Mouse (Mus musculus) CH12.LX (cell line): ENCODE results near the gene Fer.

ENCODE experiments used
- CHD1 ChIP-seq: IDR thresholded peaks from 2 replicates; pipeline ENCODE4 v1.6.1; 2012; ENCODE audit warnings: low read depth, low read length, improper control_type of control experiment, inconsistent platforms
- CTCF ChIP-seq, 2 experiments: IDR thresholded peaks in 1 of 2; conservative IDR thresholded peaks in 1 of 2; 2 replicates each; pipeline ENCODE4 v1.5.1; 2011 to 2012; ENCODE audit warnings: low read depth in 2 of 2, low read length in 2 of 2, improper control_type of control experiment in 1 of 2, inconsistent platforms in 1 of 2, mild to moderate bottlenecking in 1 of 2, moderate library complexity in 1 of 2
- ELF1 ChIP-seq: IDR thresholded peaks from 2 replicates; pipeline ENCODE4 v1.6.1; 2014; ENCODE audit warnings: low read depth, mild to moderate bottlenecking, inconsistent platforms, low read length, improper control_type of control experiment
- EP300 ChIP-seq: IDR thresholded peaks from 2 replicates; pipeline ENCODE4 v1.6.1; 2011; ENCODE audit warnings: low read length, improper control_type of control experiment
- ETS1 ChIP-seq: conservative IDR thresholded peaks from 2 replicates; pipeline ENCODE4 v1.6.1; 2012; ENCODE audit warnings: low read depth, mild to moderate bottlenecking, inconsistent platforms, low read length, improper control_type of control experiment, moderate library complexity
- MAX ChIP-seq: IDR thresholded peaks from 2 replicates; pipeline ENCODE4 v1.6.1; 2011; ENCODE audit warnings: low read length, improper control_type of control experiment
- PAX5 ChIP-seq: IDR thresholded peaks from 2 replicates; pipeline ENCODE4 v1.6.1; 2012; ENCODE audit warnings: low read length, inconsistent platforms, mixed read lengths
- POLR2A ChIP-seq: IDR thresholded peaks from 2 replicates; pipeline ENCODE4 v1.6.1; 2011; ENCODE audit warnings: low read depth, mild to moderate bottlenecking, improper control_type of control experiment, low read length
- POLR2AphosphoS2 ChIP-seq: IDR thresholded peaks from 2 replicates; pipeline ENCODE4 v1.6.1; 2011; ENCODE audit warnings: low read depth, low read length, improper control_type of control experiment
- SIN3A ChIP-seq: IDR thresholded peaks from 2 replicates; pipeline ENCODE4 v1.6.1; 2012; ENCODE audit warnings: low read length, improper control_type of control experiment, inconsistent platforms
- TCF12 ChIP-seq: IDR thresholded peaks from 2 replicates; pipeline ENCODE4 v1.6.1; 2014; ENCODE audit warnings: low read depth, mild to moderate bottlenecking, inconsistent platforms, low read length, improper control_type of control experiment
- UBTF ChIP-seq: IDR thresholded peaks from 2 replicates; pipeline ENCODE4 v1.6.1; 2012; ENCODE audit warnings: low read depth, mild to moderate bottlenecking, inconsistent platforms, low read length, improper control_type of control experiment, moderate library complexity
- USF1 ChIP-seq: IDR thresholded peaks from 2 replicates; pipeline ENCODE4 v1.6.1; 2014; ENCODE audit warnings: low read depth, mild to moderate bottlenecking, inconsistent platforms, low read length, improper control_type of control experiment

DNA sequence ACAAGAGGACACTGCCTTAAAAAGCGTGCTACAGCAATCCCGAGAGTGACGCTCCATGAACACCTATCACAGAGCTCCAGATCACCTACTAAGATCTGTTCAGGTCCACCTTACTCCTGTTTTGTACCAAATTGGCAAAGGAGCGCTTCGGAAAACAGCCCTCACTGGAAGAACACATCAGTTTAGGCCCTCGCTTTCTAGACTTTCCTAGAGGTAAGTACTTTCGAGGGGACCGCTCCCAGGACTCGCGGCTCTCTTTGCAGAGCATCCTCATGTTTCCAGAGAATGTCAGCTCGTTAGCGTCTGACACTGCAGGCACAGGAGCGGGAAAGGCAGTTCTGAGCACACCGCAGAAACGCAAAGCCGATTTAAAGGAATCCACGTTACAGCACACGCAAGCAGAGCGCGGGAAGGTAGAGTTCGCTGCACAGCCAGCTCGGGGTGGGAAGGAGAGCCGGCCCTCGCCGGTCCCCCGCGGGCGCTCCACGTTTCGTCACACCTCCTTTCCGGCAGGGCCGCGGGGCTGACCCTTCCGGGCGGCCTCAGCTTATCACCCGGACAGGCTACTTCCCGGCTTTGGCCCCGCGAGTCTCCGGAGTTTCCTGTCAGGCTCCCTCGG is at the start of gene Fer:
- TF ChIP-seq CTCF (conservative IDR thresholded peaks at IDR 0.05 in 1 of 2, IDR thresholded peaks at IDR 0.05 in 1 of 2; ENCODE audit: low read depth in 2 of 2, low read length in 2 of 2): no peak
- TF ChIP-seq ELF1: no peak
- no peak for TF ChIP-seq PAX5
- no peak for TF ChIP-seq EP300
- no peak for TF ChIP-seq POLR2A
- no peak for TF ChIP-seq SIN3A
- TF ChIP-seq POLR2AphosphoS2: no peak
- no peak for TF ChIP-seq UBTF
- TF ChIP-seq CHD1: no peak
- TF ChIP-seq ETS1: no peak
- TF ChIP-seq USF1: no peak
- no peak for TF ChIP-seq MAX
- no peak for TF ChIP-seq TCF12
